Mouse (Mus musculus): ENCODE data around the gene Lrp1. TPM values are rescaled to one million over a fixed set of nuclear protein-coding genes. Genes with fewer than 3 reads are reported as not detected.

Gene Lrp1
- total and polyA plus RNA-seq, 3 experiments = 3.1 to 51.2 (median 11.8) TPM

DNA sequence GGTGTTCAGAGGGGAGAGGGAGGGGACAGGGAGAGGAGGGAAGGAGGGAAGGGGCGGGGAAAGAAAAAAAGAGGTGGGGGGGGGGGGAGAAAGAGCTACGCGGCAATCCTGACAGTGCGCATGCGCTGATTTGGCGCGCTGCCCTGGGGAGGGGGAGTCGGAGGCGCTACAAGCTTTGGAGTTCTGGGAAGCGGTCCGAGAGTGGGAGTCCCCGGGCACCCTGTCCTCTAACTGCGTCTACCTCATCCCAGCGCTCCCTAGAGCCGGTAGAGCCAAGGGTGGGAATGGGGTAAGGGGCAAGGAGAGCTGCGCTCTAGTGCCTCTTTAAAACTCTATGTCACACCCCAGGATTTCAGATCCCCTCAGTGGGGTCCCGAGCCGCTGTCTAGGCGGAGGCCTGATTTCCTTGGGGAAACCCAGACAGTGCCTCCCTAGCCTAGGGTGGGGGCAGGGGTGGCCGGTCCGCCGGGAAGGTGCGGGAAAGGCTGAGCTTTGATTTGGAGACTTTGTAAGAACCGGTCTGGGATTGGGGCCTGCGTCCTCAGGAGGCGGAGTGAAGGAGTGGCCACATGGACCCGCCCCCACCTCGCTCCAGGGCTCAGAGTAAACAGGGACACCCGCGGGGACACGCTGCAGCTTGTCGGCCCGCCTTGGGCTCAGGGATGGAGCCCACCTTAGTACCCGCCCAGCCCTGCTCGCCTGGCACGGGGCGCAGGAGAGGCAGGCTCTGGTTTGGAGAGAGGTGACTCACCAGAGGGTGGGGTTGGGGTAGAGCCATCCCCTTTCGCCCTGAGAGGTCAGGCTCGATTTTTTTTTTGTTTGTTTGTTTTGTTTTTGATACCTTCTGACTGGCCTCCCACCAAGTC is 476 bp upstream of the Lrp1 start:
- Histone ChIP-seq H3K27ac (ENCODE audit: insufficient read depth, low read depth) (peak overlapping the region; percentile 39; the same call in 1 of the 2 replicates), H3K4me1 (ENCODE audit: control insufficient read depth in 1 of 2, insufficient read depth in 2 of 2) (peaks cover 0 to 37% of the 10 kb centered on the region in 2 experiments; a peak in 2 of 4 replicates), H3K9ac (ENCODE audit: insufficient read depth, low read depth) (peak overlapping the region; percentile 58), H3K9me3 (replicated peaks; ENCODE audit: low read length) (peaks cover 6% of the 10 kb centered on the region), H3K27me3 (replicated peaks) (peaks cover 22% of the 10 kb centered on the region), H3K4me3 (replicated peaks in 1 of 3; ENCODE audit: low read depth in 2 of 3, low read length in 2 of 3, poor library complexity in 1 of 3) (peak overlapping the region; percentile 65 to 75 (median 69)), H3K36me3 (replicated peaks in 1 of 2; ENCODE audit: control insufficient read depth in 1 of 2, insufficient read depth in 1 of 2, low read length in 1 of 2) (no peaks in the 10 kb centered on the region), H3K79me2 (replicated peaks; ENCODE audit: control insufficient read depth, extremely low read depth, insufficient read depth, poor library complexity, severe bottlenecking) (no peaks in the 10 kb centered on the region), H3K4me2 (ENCODE audit: insufficient read depth, low read depth, poor library complexity, severe bottlenecking) (peak overlapping the region; percentile 60)
- TF ChIP-seq ZNF384 (IDR thresholded peaks at IDR 0.05; ENCODE audit: low read depth, low read length) (peak; percentile 67), MAZ (IDR thresholded peaks at IDR 0.05; ENCODE audit: low read depth, low read length) (peak; percentile 81), MAX (IDR thresholded peaks at IDR 0.05; ENCODE audit: low read length) (no peak; the same call in 1 of the 2 replicates), E2F4 (IDR thresholded peaks at IDR 0.05; ENCODE audit: insufficient replicate concordance, low read depth, low read length) (0 out of 2 replicates have a peak, but pooled peaks have one; percentile 57), POLR2AphosphoS2 (IDR thresholded peaks at IDR 0.05; ENCODE audit: low read depth, low read length) (no peak), CHD1 (IDR thresholded peaks at IDR 0.05; ENCODE audit: low read depth, low read length) (0 out of 2 replicates have a peak, but pooled peaks have one; percentile 34), NELFE (IDR thresholded peaks at IDR 0.05; ENCODE audit: low read depth, low read length) (0 out of 2 replicates have a peak, but pooled peaks have one; percentile 33), IRF4 (IDR thresholded peaks at IDR 0.05; ENCODE audit: low read depth, low read length) (0 out of 2 replicates have a peak, but pooled peaks have one; percentile 4), NRF1 (IDR thresholded peaks at IDR 0.05; ENCODE audit: low read depth, low read length) (peak; percentile 84), POLR2A (IDR thresholded peaks at IDR 0.05; ENCODE audit: low read depth, low read length) (peak; percentile 48; the same call in 1 of the 2 replicates), MXI1 (IDR thresholded peaks at IDR 0.05; ENCODE audit: low read depth, low read length) (peak; percentile 36; the same call in 1 of the 2 replicates)
- in situ Hi-C loops (cut with MboI; ENCODE audit: low pct_ligation_motif_present, low pct_unique_long_range_greater_than_20kb, low sequenced_read_pairs) = no loop called here
- peak; percentile 71 for DNase-seq (ENCODE audit: extremely low read depth)
- dilution Hi-C loops (cut with MboI; ENCODE audit: extremely low pct_ligation_motif_present, extremely low pct_unique_long_range_greater_than_20kb, low sequenced_read_pairs) = no loop called here

DNA sequence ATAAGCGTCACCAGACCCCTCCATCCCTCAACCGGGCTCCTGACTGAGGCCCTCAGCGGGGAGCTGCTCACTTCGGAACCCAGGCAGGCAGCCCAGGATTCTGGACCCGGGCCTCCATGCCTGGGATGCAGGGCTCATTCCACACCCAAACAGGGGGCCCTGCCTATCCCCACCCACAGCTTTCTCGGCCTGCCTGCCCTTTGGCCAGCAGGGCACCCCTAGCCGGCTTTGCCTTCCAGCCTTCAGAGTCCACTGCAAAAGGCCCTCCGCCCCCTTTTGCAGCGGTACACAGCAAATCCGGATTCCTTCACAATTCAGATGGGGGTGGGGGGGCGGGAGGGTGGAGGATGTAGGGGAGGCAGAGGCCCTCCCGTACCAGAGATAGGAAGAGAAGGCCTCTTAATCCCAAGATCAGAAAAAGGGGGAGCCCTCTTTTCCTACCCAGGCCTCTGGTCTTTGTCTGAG is 975 bp downstream of the Lrp1 start:
- Histone ChIP-seq H3K9me3 (replicated peaks; ENCODE audit: low read length) (peaks cover 2% of the 10 kb centered on the region), H3K9ac (ENCODE audit: insufficient read depth, low read depth) (0 out of 2 replicates have a peak overlapping the region, but pooled peaks have one; percentile 33), H3K27ac (ENCODE audit: insufficient read depth, low read depth) (no peak overlapping the region), H3K79me2 (replicated peaks; ENCODE audit: control insufficient read depth, extremely low read depth, insufficient read depth, poor library complexity, severe bottlenecking) (no peaks in the 10 kb centered on the region), H3K4me2 (ENCODE audit: insufficient read depth, low read depth, poor library complexity, severe bottlenecking) (peak overlapping the region; percentile 30), H3K4me1 (ENCODE audit: control insufficient read depth in 1 of 2, insufficient read depth in 2 of 2) (peaks cover 0 to 41% of the 10 kb centered on the region in 2 experiments; a peak in 2 of 4 replicates), H3K4me3 (replicated peaks in 1 of 3; ENCODE audit: low read depth in 2 of 3, low read length in 2 of 3, poor library complexity in 1 of 3) (peak overlapping the region in 2 of 3 experiments; percentile 43 to 54), H3K27me3 (replicated peaks) (peaks cover 22% of the 10 kb centered on the region), H3K36me3 (replicated peaks in 1 of 2; ENCODE audit: control insufficient read depth in 1 of 2, insufficient read depth in 1 of 2, low read length in 1 of 2) (no peaks in the 10 kb centered on the region)
- in situ Hi-C loops (cut with MboI; ENCODE audit: low pct_ligation_motif_present, low pct_unique_long_range_greater_than_20kb, low sequenced_read_pairs) (no loop called here), dilution Hi-C loops (cut with MboI; ENCODE audit: extremely low pct_ligation_motif_present, extremely low pct_unique_long_range_greater_than_20kb, low sequenced_read_pairs) (no loop called here)
- DNase-seq (ENCODE audit: extremely low read depth) = no peak
- TF ChIP-seq MYC (IDR thresholded peaks at IDR 0.05; ENCODE audit: low read depth, low read length) (no peak), BHLHE40 (IDR thresholded peaks at IDR 0.05; ENCODE audit: low read depth, low read length) (no peak)
